Mouse (Mus musculus) leukemia stem cell, adult 10-12 weeks (primary cell): ENCODE measurements around the gene Olfr331. TPM values are rescaled to one million over a fixed set of nuclear protein-coding genes. Genes with fewer than 3 reads are reported as not detected.

Experiments used
- polyA plus RNA-seq: library from polyadenylated mRNA; stranded (reverse); fragments of >175 nt; gene quantifications from 2 replicates; pipeline ENCODE4 v1.2.3, GENCODE M21; 2012; ENCODE audit warnings: low replicate concordance

Olfr331 gene
- not detected in 2 replicates for polyA plus RNA-seq

GRCm38 (mm10) chr11:58502472-58502871 is at the start of gene Olfr331:
Gene Olfr331 (minus strand): TSS chr11:58502572.

GRCm38 (mm10) chr11:58546322-58546721 is 44.0 kb upstream of the Olfr331 start, which contains the start of gene Olfr329-ps:
Gene Olfr329-ps (minus strand): TSS chr11:58546422.

GRCm38 (mm10) chr11:58534736-58535135 is 32.4 kb upstream of the Olfr331 start, which contains the start of gene Olfr330:
Gene Olfr330 (minus strand): TSS chr11:58534836.

GRCm38 (mm10) chr11:58492455-58492854 is 9.9 kb downstream of the Olfr331 start, which contains the start of gene Olfr332:
Gene Olfr332 (minus strand): TSS chr11:58492555.

GRCm38 (mm10) chr11:58462170-58462569 is 40.2 kb downstream of the Olfr331 start, which contains the start of gene Olfr30:
Gene Olfr30 (minus strand): TSS chr11:58462270.

GRCm38 (mm10) chr11:58452759-58453158 is 49.6 kb downstream of the Olfr331 start, which contains the start of gene Lypd9:
Gene Lypd9 (minus strand): TSS chr11:58452923.

Other genes starting within 250 kb of the Olfr331 start
- gene 4930438A08Rik, start 227.8 kb downstream of the Olfr331 start, polyA plus RNA-seq: 0.10 TPM in 1 of 2 replicates, not detected in the other
- gene Zfp692, start 195.5 kb downstream of the Olfr331 start, polyA plus RNA-seq: 25.2 and 34.0 TPM in 2 replicates
- 10.0 and 24.2 TPM in 2 replicates for gene Zfp672, start 172.2 kb downstream of the Olfr331 start, polyA plus RNA-seq
- 21.9 and 39.3 TPM in 2 replicates for gene Sh3bp5l, start 171.8 kb downstream of the Olfr331 start, polyA plus RNA-seq
- not detected in 2 replicates for gene Lypd8, start 123.5 kb downstream of the Olfr331 start, polyA plus RNA-seq
- gene 1810065E05Rik, start 81.5 kb downstream of the Olfr331 start, polyA plus RNA-seq: not detected in 2 replicates
- gene Gm12253, start 70.0 kb downstream of the Olfr331 start, polyA plus RNA-seq: not detected in 2 replicates
- not detected in 2 replicates for gene Lypd9, start 49.6 kb downstream of the Olfr331 start, polyA plus RNA-seq
- not detected in 2 replicates for gene Olfr30, start 40.3 kb downstream of the Olfr331 start, polyA plus RNA-seq
- gene Olfr332, start 10.0 kb downstream of the Olfr331 start, polyA plus RNA-seq: not detected in 2 replicates
- gene Olfr330, start 32.3 kb upstream of the Olfr331 start, polyA plus RNA-seq: not detected in 2 replicates
- not detected in 2 replicates for gene Olfr329-ps, start 43.9 kb upstream of the Olfr331 start, polyA plus RNA-seq
- gene Olfr328, start 53.1 kb upstream of the Olfr331 start, polyA plus RNA-seq: not detected in 2 replicates
- gene Olfr224, start 68.0 kb upstream of the Olfr331 start, polyA plus RNA-seq: not detected in 2 replicates
- not detected in 2 replicates for gene Olfr325, start 75.2 kb upstream of the Olfr331 start, polyA plus RNA-seq
- gene Olfr324, start 92.5 kb upstream of the Olfr331 start, polyA plus RNA-seq: not detected in 2 replicates
- not detected in 2 replicates for gene 2210407C18Rik, start 113.5 kb upstream of the Olfr331 start, polyA plus RNA-seq
- not detected in 2 replicates for gene Olfr323, start 127.9 kb upstream of the Olfr331 start, polyA plus RNA-seq
- 6.6 and 10.6 TPM in 2 replicates for gene Trim58, start 137.9 kb upstream of the Olfr331 start, polyA plus RNA-seq
- gene Olfr322, start 156.2 kb upstream of the Olfr331 start, polyA plus RNA-seq: not detected in 2 replicates
- not detected in 2 replicates for gene Olfr320, start 178.5 kb upstream of the Olfr331 start, polyA plus RNA-seq
- not detected in 2 replicates for gene Olfr319, start 196.6 kb upstream of the Olfr331 start, polyA plus RNA-seq
- gene Olfr318, start 221.4 kb upstream of the Olfr331 start, polyA plus RNA-seq: not detected in 2 replicates
- not detected in 2 replicates for gene Olfr317, start 236.6 kb upstream of the Olfr331 start, polyA plus RNA-seq